Mouse (Mus musculus): ENCODE results near the gene Nek9.
"Not testable (repeated sequence)": the region's sequence is repeated elsewhere in the genome, so short reads cannot be mapped to it uniquely, and the experiment has no call there.

GRCm38 (mm10) chr12:85281756-85282155, 57.4 kb downstream of the Nek9 start:
- TF ChIP-seq POLR2A (IDR thresholded peaks at IDR 0.05; ENCODE audit: control insufficient read depth, extremely low read depth, insufficient read depth, low read length, poor library complexity); CTCF (IDR thresholded peaks at IDR 0.05; ENCODE audit: borderline replicate concordance, control insufficient read depth, extremely low read depth, insufficient read depth, low read length, poor library complexity): not testable (repeated sequence)
